Mouse (Mus musculus) limb, embryonic 13.5 days (tissue): Measurements from ENCODE around the gene Olfr628. TPM values are rescaled to one million over a fixed set of nuclear protein-coding genes. Genes with fewer than 3 reads are reported as not detected.

ENCODE experiments used
- polyA plus RNA-seq: library from polyadenylated mRNA; unstranded; fragments of >200 nt; fragmentation: Nextera tagmentation; extraction: Ambion mirVana; gene quantifications from 2 replicates; pipeline ENCODE4 v1.2.1, GENCODE M21; 2015

Olfr628 gene
- polyA plus RNA-seq, 1 experiment from 2014 or later = not detected

Other genes starting within 250 kb of the Olfr628 start
- gene Olfr609, start 232.3 kb upstream of the Olfr628 start, polyA plus RNA-seq = not detected in 2 replicates
- not detected in 2 replicates for gene Olfr610, start 218.3 kb upstream of the Olfr628 start, polyA plus RNA-seq
- gene Olfr611, start 209.5 kb upstream of the Olfr628 start, polyA plus RNA-seq = not detected in 2 replicates
- gene Olfr612, start 187.7 kb upstream of the Olfr628 start, polyA plus RNA-seq = not detected in 2 replicates
- gene Olfr613, start 182.3 kb upstream of the Olfr628 start, polyA plus RNA-seq = not detected in 2 replicates
- gene Olfr615, start 174.3 kb upstream of the Olfr628 start, polyA plus RNA-seq = not detected in 2 replicates
- gene Olfr616, start 161.2 kb upstream of the Olfr628 start, polyA plus RNA-seq = not detected in 2 replicates
- not detected in 2 replicates for gene Olfr617, start 157.3 kb upstream of the Olfr628 start, polyA plus RNA-seq
- not detected in 2 replicates for gene Olfr618, start 140.3 kb upstream of the Olfr628 start, polyA plus RNA-seq
- not detected in 2 replicates for gene Olfr619, start 129.8 kb upstream of the Olfr628 start, polyA plus RNA-seq
- not detected in 2 replicates for gene Olfr620, start 117.8 kb upstream of the Olfr628 start, polyA plus RNA-seq
- gene Olfr622, start 87.7 kb upstream of the Olfr628 start, polyA plus RNA-seq = not detected in 2 replicates
- gene Olfr623, start 66.7 kb upstream of the Olfr628 start, polyA plus RNA-seq = not detected in 2 replicates
- gene Olfr624, start 59.2 kb upstream of the Olfr628 start, polyA plus RNA-seq = 0.08 TPM in 1 of 2 replicates, not detected in the other
- not detected in 2 replicates for gene Olfr625-ps1, start 47.7 kb upstream of the Olfr628 start, polyA plus RNA-seq
- gene Olfr243, start 15.7 kb upstream of the Olfr628 start, polyA plus RNA-seq = not detected in 2 replicates
- not detected in 2 replicates for gene Olfr629, start 14.6 kb downstream of the Olfr628 start, polyA plus RNA-seq
- gene Olfr630, start 27.0 kb downstream of the Olfr628 start, polyA plus RNA-seq = not detected in 2 replicates
- gene Olfr69, start 41.2 kb downstream of the Olfr628 start, polyA plus RNA-seq = not detected in 2 replicates
- not detected in 2 replicates for gene Olfr68, start 49.3 kb downstream of the Olfr628 start, polyA plus RNA-seq
- not detected in 2 replicates for gene Olfr67, start 61.4 kb downstream of the Olfr628 start, polyA plus RNA-seq
- 1,810 and 1,860 TPM in 2 replicates for gene Hbb-bt, start 83.6 kb downstream of the Olfr628 start, polyA plus RNA-seq
- gene Hbb-bs, start 97.7 kb downstream of the Olfr628 start, polyA plus RNA-seq = 3,715 and 3,820 TPM in 2 replicates
- gene Hbb-bh2, start 110.1 kb downstream of the Olfr628 start, polyA plus RNA-seq = not detected in 2 replicates
- gene Hbb-bh1, start 112.8 kb downstream of the Olfr628 start, polyA plus RNA-seq = 61.1 and 82.5 TPM in 2 replicates
- 6,754 and 6,825 TPM in 2 replicates for gene Hbb-y, start 122.8 kb downstream of the Olfr628 start, polyA plus RNA-seq
- gene Olfr66, start 155.9 kb downstream of the Olfr628 start, polyA plus RNA-seq = not detected in 2 replicates
- not detected in 2 replicates for gene Olfr64, start 164.1 kb downstream of the Olfr628 start, polyA plus RNA-seq
- gene Olfr65, start 173.1 kb downstream of the Olfr628 start, polyA plus RNA-seq = not detected in 2 replicates
- gene Olfr631, start 198.5 kb downstream of the Olfr628 start, polyA plus RNA-seq = not detected in 2 replicates
- not detected in 2 replicates for gene Olfr632, start 204.0 kb downstream of the Olfr628 start, polyA plus RNA-seq
- not detected in 2 replicates for gene Olfr633, start 214.1 kb downstream of the Olfr628 start, polyA plus RNA-seq
- not detected in 2 replicates for gene Olfr635, start 240.8 kb downstream of the Olfr628 start, polyA plus RNA-seq